Comparison of ENCODE assay signal across 21 mouse cellular contexts in genomic region chr6:146083056-146083961, GRCm38 (mm10).
DNase-seq lines count a peak whose midpoint lies in the region; ATAC-seq and TF ChIP-seq lines count a peak whose summit lies in the region.
"Had no signal": no experiment of that assay in that cellular context is flagged by ENCODE, and none has a peak within 500 bp of the region (broad histone marks: within the 10 kb centered on the region; RNA-seq: fewer than 3 reads in every experiment).

No protein-coding gene starts in this region.

- no peak for TF ChIP-seq CTCF in brain, embryonic 14.5 days (IDR thresholded peaks at IDR 0.05; ENCODE audit: borderline replicate concordance, extremely low read depth, insufficient read depth, insufficient read length)

- no peak overlapping the region for H3K4me3 ChIP-seq in limb, embryonic 12.5 days (replicated peaks)
- H3K4me3 ChIP-seq: forebrain, embryonic 13.5 days; gastrocnemius, adult 2 months; heart, adult 2 months; limb, embryonic 13.5 days; lung, embryonic 15.5 days; midbrain, embryonic 10.5 days had no signal

- no peaks in the 10 kb centered on the region for H3K27me3 ChIP-seq in limb, embryonic 12.5 days
- H3K27me3 ChIP-seq: forebrain, embryonic 13.5 days; limb, embryonic 13.5 days; lung, embryonic 15.5 days had no signal

- no peak overlapping the region for H3K9ac ChIP-seq in limb, embryonic 12.5 days (replicated peaks)
- H3K9ac ChIP-seq: forebrain, embryonic 13.5 days; limb, embryonic 13.5 days; liver, embryonic 14.5 days; lung, embryonic 15.5 days had no signal

- DNase-seq in heart, adult 11 months, result peak; percentile 74
- no peak for DNase-seq in heart, adult 8-10 months (ENCODE audit: low spot score)
- peak; percentile 72 for DNase-seq in adrenal gland, postnatal 14 days
- peak; percentile 32 for DNase-seq in brain, embryonic 14.5 days (ENCODE audit: low read depth)
- no peak for DNase-seq in spleen, postnatal 10 days (ENCODE audit: low spot score in 2 of 2)
- no peak for DNase-seq in thymus, postnatal 14 days
- DNase-seq: cerebellum, adult 2 months; gastrocnemius, adult 2 months; heart, adult 2 months; kidney, adult 8-10 months; kidney, postnatal 25 days; lung, postnatal 4 days; retina, postnatal 1 day had no signal

- no peaks in the 10 kb centered on the region for H3K36me3 ChIP-seq in limb, embryonic 12.5 days
- H3K36me3 ChIP-seq: G1E; limb, embryonic 13.5 days; lung, embryonic 15.5 days; midbrain, embryonic 10.5 days had no signal

- 0 out of 2 replicates have a peak, but pooled peaks have one; percentile 37 for ATAC-seq in limb, embryonic 12.5 days (ENCODE audit: insufficient number of reproducible peaks, insufficient read depth, low FRiP score, low TSS enrichment, low read depth)
- ATAC-seq: forebrain, embryonic 13.5 days had no signal

- peaks cover 13% of the 10 kb centered on the region; the same call in 1 of the 2 replicates for H3K4me1 ChIP-seq in limb, embryonic 12.5 days (replicated peaks)
- H3K4me1 ChIP-seq: forebrain, embryonic 13.5 days had no signal

- no peak overlapping the region for H3K4me2 ChIP-seq in limb, embryonic 12.5 days
- H3K4me2 ChIP-seq: forebrain, embryonic 13.5 days; limb, embryonic 13.5 days; lung, embryonic 15.5 days had no signal

- 63% methylated on average over 15 of the region's 15 CpGs for WGBS in limb, embryonic 12.5 days

- 0 out of 2 replicates have a peak, but pooled peaks cover 1% of the 10 kb centered on the region for H3K9me3 ChIP-seq in limb, embryonic 12.5 days
- H3K9me3 ChIP-seq: forebrain, embryonic 13.5 days; limb, embryonic 13.5 days; lung, embryonic 15.5 days had no signal

- no peak overlapping the region for H3K27ac ChIP-seq in limb, embryonic 12.5 days
- H3K27ac ChIP-seq: forebrain, embryonic 13.5 days; gastrocnemius, adult 2 months; heart, adult 2 months; limb, embryonic 13.5 days; liver, embryonic 14.5 days; lung, embryonic 15.5 days; midbrain, embryonic 10.5 days; stomach, postnatal 0 days had no signal

- no peak for TF ChIP-seq POLR2A in brain, embryonic 14.5 days (IDR thresholded peaks at IDR 0.05; ENCODE audit: borderline replicate concordance, extremely low read depth, insufficient read depth, insufficient read length, poor library complexity, severe bottlenecking)

Comparison
In these comparisons a context has a peak if more than half of its experiments do, and no peak if none do; other contexts are left out.
1. DNase-seq: peak in heart, adult 11 months (single experiment), adrenal gland, postnatal 14 days (single experiment) and brain, embryonic 14.5 days (single experiment); none in heart, adult 8-10 months (single experiment), spleen, postnatal 10 days (0 of 2) and thymus, postnatal 14 days (single experiment).